Mouse (Mus musculus) CD4-positive, CD25-positive, alpha-beta regulatory T cell, adult 9 weeks (primary cell): ENCODE results near the gene Wfdc3. TPM values are rescaled to one million over a fixed set of nuclear protein-coding genes. Genes with fewer than 3 reads are reported as not detected.

ENCODE experiments used
- polyA plus RNA-seq: library from polyadenylated mRNA; unstranded; fragments of 100-300 nt; shearing (Covaris generic); gene quantifications from one replicate; pipeline ENCODE4 v1.2.1, GENCODE M21; 2017

The Wfdc3 gene
- polyA plus RNA-seq, result not detected

DNA sequence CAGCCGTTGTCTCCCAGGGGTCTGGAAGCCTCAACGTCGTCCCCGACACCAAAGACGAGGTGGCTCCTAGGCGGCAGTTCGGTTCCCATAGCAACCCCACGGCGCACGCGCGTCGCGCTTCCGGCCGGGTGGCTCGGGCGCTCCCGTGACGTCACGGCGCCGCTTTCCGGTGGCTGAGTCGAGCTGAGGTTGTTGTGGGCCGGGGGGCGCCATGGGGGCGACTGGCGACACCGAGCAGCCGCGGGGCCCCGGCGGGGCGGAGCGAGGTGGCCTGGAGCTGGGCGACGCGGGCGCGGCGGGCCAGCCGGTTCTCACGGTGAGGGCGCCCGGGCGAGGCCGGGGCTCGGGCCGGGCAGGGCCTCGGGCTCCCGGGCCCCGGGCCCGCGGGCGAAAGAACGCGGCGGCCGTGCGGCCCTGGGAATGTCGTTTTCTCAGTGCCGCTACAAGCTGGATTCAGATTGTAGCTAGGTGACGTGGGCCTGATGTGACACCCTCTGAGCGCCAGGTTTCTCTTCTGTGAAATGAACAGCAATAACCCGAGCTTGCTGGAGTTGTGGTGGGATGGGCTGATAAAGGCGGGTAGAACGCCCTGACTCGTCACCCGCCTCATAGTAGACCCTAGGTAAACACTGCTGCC, at the start of gene Wfdc3, which contains the start of gene Dnttip1:
TSS of gene Wfdc3 (minus strand) at position 89 of the 637 bp plus-strand sequence.
TSS of gene Dnttip1 (plus strand) at position 141 of the 637 bp plus-strand sequence.

DNA sequence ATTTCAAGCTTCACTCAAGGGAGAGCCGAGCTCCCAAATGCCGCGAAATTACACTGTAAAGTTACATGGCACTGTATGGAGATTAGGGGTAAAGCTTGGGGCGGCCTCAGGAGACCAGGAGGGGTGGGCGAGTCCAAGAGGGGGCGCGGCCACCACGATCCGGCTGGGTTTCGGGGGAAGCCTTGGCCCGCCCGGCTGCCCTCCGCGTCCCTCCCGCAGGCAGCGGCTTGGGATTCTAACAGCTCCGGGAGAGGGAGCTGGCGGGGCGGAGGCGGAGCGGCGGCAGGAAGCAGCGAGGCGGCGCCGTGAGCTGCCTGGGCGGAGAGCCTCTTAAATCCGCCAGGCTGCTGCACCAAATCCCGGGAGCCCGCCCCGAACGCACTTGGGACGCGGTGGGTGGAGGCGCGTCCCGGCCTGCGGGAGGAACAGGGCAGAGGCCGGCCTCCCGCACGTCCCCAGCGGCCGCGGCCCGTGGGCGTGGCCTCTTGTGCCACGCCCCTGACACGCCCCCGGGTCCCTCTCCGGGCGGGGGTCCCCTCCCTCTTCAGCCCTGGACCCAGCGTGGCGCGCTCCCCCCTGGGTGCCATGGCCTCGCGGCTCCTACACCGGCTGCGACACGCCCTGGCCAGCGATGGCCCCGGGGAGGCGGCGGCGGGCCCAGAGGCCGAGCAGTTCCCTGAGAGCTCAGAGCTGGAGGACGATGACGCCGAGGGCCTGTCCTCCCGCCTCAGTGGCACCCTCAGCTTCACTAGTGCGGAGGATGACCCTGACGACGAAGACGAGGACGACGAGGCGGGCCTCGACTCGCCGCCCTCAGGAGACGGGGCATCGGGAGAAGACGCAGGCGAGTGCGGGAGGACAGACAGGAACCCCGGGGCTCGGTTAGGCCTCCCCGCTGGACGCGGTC, 40.0 kb upstream of the Wfdc3 start, which contains the start of gene Snx21:
TSS of gene Snx21 (plus strand) at position 343 of the 907 bp plus-strand sequence.

DNA sequence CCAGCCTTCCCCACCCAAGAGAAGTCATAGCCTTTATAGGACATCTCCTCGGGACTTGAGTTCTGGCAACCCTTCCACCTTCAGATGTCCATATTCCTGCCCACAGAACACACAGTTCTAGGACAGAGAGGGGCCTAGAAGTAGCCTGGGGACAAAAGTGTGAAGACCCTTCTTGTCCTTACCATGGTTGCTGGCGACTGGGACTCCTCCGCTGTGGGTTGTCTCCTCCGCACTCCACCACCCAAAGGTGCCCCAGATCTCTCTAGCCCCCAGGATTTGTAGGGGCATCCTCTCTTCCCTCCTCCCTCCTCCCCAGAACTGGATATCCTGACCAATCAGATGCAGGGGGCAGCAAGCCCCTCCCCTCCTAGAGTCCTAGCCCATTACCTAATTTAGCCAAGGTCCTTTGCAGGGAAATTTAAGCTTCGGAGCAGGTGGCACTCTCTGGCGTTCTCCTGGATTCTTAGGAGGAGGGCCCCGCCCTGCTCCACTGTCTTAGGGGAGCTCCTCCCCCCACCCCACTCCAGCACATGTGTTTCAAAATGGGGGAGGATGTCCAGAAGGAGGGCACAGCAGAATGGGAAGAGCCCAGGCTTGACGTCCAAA, 33.9 kb upstream of the Wfdc3 start, which contains the start of gene Tnnc2:
TSS of gene Tnnc2 (minus strand) at position 487 of the 606 bp plus-strand sequence.

DNA sequence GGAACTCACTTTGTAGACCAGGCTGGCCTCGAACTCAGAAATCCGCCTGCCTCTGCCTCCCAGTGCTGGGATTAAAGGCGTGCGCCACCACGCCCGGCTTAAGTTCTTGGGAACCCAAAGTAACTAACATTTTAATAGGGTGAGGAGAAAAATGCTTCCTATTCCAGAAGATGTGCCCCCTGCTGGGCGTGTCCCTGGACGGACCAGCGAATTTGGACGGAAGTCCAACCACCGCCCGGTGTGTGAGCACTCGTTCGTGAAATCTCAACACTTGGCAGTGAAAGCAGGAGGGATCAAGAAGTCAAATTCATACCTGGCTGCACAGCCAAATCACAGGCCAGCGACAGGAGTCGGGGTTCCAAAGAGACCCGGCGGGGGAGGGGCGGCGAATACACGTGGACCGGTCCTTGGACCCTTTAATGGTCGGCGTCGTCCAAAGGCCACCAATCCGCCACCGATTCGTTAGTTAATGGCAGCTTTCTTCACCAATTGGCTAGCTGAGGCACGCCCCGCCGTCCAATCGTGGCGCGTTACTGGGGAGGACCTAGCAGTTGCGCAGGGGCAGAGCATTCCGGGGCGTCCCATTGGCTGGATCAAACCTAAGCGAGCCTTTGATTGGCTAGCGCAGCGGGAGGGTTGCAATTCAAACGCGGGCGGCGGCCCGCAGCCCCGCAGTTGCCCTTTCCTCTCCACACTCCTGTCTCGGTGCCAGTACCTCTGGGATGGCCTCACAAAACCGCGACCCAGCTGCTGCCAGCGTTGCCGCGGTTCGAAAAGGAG, 23.7 kb upstream of the Wfdc3 start, which contains the start of gene Ube2c:
TSS of gene Ube2c (plus strand) at position 641 of the 780 bp plus-strand sequence.

DNA sequence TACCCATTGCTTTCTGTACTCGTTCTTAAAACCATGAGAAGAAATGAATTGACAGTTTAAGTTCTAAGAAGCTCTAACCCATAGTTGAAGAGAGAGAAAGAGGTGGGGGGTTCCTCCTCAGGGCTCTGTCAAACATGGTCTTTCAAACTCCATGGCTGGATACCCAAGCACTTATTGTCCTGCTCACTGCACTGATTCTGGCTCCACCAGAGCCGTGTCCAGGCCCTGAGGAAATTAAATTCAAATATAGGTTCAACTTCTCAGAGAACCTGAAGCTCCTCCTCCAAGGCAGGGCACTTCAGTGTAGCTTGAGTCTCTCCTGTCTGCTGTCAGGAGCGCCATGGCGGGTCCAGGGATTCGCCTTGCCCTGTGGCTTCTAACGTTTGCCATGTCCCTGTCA, 30.7 kb downstream of the Wfdc3 start, which contains the start of gene Spint5:
TSS of gene Spint5 (plus strand) at position 301 of the 400 bp plus-strand sequence.

DNA sequence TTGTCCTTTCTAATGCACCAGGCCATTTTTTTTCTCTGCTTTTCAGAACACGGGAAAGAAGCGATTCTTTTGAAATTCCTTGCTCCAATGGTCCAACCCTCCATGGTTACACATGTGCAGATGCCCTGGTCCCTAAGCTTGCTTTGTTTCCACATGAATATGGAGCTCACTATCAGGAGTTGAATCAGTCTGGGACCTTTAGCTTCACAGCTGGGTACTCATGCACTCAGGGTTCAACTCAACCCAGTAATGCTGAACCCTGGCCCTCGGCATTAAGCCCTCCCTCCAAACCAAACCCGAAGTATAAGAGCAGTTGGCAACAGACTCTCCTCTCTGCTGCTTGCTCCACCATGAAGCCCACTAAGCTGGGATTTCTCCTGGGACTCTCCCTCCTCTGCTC, 47.5 kb downstream of the Wfdc3 start, which contains the start of gene Spint4:
TSS of gene Spint4 (plus strand) at position 301 of the 400 bp plus-strand sequence.

DNA sequence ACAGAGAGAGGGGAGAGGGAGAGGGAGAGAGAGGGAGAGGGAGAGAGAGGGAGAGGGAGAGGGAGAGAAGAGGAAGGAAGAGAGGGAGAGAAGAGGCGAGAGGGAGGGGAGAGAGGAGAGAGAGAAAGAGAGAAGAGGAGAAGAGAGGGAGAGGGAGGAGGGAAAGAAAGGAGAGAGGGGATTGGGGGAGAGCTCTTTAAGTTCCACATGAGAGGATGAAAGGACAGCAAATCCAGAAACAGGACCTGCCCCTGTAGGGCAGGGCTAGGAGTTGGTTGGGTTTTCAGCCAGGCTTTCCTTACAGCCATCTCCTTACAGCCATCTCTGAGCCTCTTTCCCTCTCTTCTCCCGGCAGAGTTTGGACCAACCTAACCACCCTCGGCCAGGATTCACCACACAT, 60.9 kb downstream of the Wfdc3 start, which contains the start of gene Wfdc13:
TSS of gene Wfdc13 (plus strand) at position 301 of the 400 bp plus-strand sequence.

Other genes with a start within 250 kb of the Wfdc3 start
- gene Pigt, start 248.4 kb downstream of the Wfdc3 start, polyA plus RNA-seq, result 38.2 TPM
- 2.6 TPM for gene Wfdc2, start 183.5 kb downstream of the Wfdc3 start, polyA plus RNA-seq
- gene Spint3, start 172.5 kb downstream of the Wfdc3 start, polyA plus RNA-seq, result not detected
- gene Wfdc6a, start 160.5 kb downstream of the Wfdc3 start, polyA plus RNA-seq, result not detected
- gene Eppin, start 152.3 kb downstream of the Wfdc3 start, polyA plus RNA-seq, result not detected
- gene Wfdc6b, start 132.4 kb downstream of the Wfdc3 start, polyA plus RNA-seq, result not detected
- not detected for gene Wfdc8, start 132.3 kb downstream of the Wfdc3 start, polyA plus RNA-seq
- gene Wfdc16, start 107.1 kb downstream of the Wfdc3 start, polyA plus RNA-seq, result not detected
- not detected for gene Wfdc10, start 89.9 kb downstream of the Wfdc3 start, polyA plus RNA-seq
- not detected for gene Wfdc9, start 89.3 kb downstream of the Wfdc3 start, polyA plus RNA-seq
- gene Wfdc11, start 71.8 kb downstream of the Wfdc3 start, polyA plus RNA-seq, result not detected
- not detected for gene Wfdc13, start 60.8 kb downstream of the Wfdc3 start, polyA plus RNA-seq
- not detected for gene Spint4, start 47.4 kb downstream of the Wfdc3 start, polyA plus RNA-seq
- not detected for gene Spint5, start 30.6 kb downstream of the Wfdc3 start, polyA plus RNA-seq
- gene Dnttip1, start 52 bp upstream of the Wfdc3 start, polyA plus RNA-seq, result 10.4 TPM
- 8.4 TPM for gene Ube2c, start 24.0 kb upstream of the Wfdc3 start, polyA plus RNA-seq
- gene Tnnc2, start 34.0 kb upstream of the Wfdc3 start, polyA plus RNA-seq, result not detected
- 6.5 TPM for gene Snx21, start 39.9 kb upstream of the Wfdc3 start, polyA plus RNA-seq
- gene Acot8, start 59.0 kb upstream of the Wfdc3 start, polyA plus RNA-seq, result 43.9 TPM
- gene Zswim3, start 59.2 kb upstream of the Wfdc3 start, polyA plus RNA-seq, result 9.8 TPM
- 27.5 TPM for gene Zswim1, start 76.8 kb upstream of the Wfdc3 start, polyA plus RNA-seq
- gene Spata25, start 82.6 kb upstream of the Wfdc3 start, polyA plus RNA-seq, result 0.72 TPM
- gene Ctsa, start 86.9 kb upstream of the Wfdc3 start, polyA plus RNA-seq, result 218 TPM
- 2.6 TPM for gene Neurl2, start 87.5 kb upstream of the Wfdc3 start, polyA plus RNA-seq
- 0.98 TPM for gene Pltp, start 111.8 kb upstream of the Wfdc3 start, polyA plus RNA-seq
- 155 TPM for gene Pcif1, start 133.4 kb upstream of the Wfdc3 start, polyA plus RNA-seq
- 42.1 TPM for gene Zfp335, start 165.8 kb upstream of the Wfdc3 start, polyA plus RNA-seq
- 8.8 TPM for gene Mmp9, start 194.8 kb upstream of the Wfdc3 start, polyA plus RNA-seq
- gene Slc12a5, start 214.9 kb upstream of the Wfdc3 start, polyA plus RNA-seq, result not detected